10 mouse cellular contexts compared by ENCODE assay signal in the genomic region with DNA sequence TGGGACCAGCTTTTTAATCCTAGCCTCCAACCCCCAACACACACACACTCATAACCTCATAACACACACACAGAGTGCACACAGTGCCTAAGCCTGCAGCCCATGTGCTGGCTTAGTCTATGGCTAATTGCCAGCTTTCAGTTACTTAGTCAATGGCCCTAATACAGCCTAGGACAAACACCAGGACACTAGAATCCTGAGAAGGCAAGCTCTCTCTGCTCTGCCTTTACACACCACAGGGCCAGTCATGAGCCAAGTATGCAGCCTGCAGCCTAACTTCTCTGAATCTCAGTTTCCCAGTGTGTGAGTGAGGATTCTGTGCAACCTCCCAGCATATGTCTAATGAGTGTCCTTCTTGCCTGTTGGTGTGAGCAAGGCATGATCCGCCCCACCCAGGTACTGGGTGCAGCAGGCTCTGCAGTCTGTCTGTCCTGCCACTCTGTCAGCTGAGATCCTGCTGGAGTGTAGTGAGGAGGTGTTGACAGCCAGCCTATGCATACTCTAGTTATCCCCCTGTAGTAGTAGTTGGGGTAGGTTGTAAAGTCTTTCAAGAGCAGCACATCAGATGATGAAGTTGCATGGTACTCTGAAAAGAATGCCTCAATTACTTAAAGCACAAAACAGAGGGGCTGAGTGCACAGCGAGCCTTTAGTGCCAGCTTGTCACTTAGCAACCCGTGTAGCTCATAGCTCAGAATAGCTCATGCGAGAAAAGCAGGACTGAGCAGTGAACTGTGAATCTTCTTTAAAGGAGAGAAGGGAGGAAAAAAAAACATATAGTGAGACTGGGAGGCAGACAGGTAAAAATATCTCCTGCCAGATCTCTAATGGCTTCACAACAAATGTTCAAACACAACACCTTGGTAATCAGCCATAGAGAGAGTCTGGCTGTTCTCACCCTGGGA. TPM values are rescaled to one million over a fixed set of nuclear protein-coding genes. Genes with fewer than 3 reads are reported as not detected.
DNase-seq lines count a peak whose midpoint lies in the region; ATAC-seq and TF ChIP-seq lines count a peak whose summit lies in the region.
"Had no signal": no experiment of that assay in that cellular context is flagged by ENCODE, and none has a peak within 500 bp of the region (broad histone marks: within the 10 kb centered on the region; RNA-seq: fewer than 3 reads in every experiment).

No protein-coding gene starts in this region.

- no peaks in the 10 kb centered on the region for H3K27me3 ChIP-seq in forebrain, postnatal 0 days (ENCODE audit: insufficient read depth, low read length)
- H3K27me3 ChIP-seq in intestine, embryonic 16.5 days (replicated peaks; ENCODE audit: control insufficient read depth, insufficient read depth, low read length) = no peaks in the 10 kb centered on the region

- H3K9me3 ChIP-seq in forebrain, postnatal 0 days (ENCODE audit: low read length) = no peaks in the 10 kb centered on the region
- H3K9me3 ChIP-seq in intestine, embryonic 16.5 days (ENCODE audit: control insufficient read depth, low read length) = no peaks in the 10 kb centered on the region

- DNase-seq in layer of hippocampus, adult 11-12 months (ENCODE audit: low spot score) = peak; percentile 60
- no peak for DNase-seq in layer of hippocampus, postnatal 25 days (ENCODE audit: extremely low spot score in 1 of 2, low spot score in 1 of 2)
- DNase-seq in forebrain, postnatal 0 days = peak; percentile 79
- peak; percentile 58 for DNase-seq in kidney, postnatal 10 days
- DNase-seq in retina, embryonic 14.5 days (ENCODE audit: low spot score) = peak; percentile 71
- DNase-seq in thymus, adult 18-20 months = no peak
- DNase-seq in urinary bladder, postnatal 14 days (ENCODE audit: low spot score) = no peak

- peak; percentile 87 for ATAC-seq in forebrain, postnatal 0 days
- no peak for ATAC-seq in intestine, embryonic 16.5 days

- 9% methylated on average over 4 of the region's 4 CpGs for WGBS in forebrain, postnatal 0 days
- 56% methylated on average over 4 of the region's 4 CpGs for WGBS in intestine, embryonic 16.5 days

- no peaks in the 10 kb centered on the region for H3K36me3 ChIP-seq in forebrain, postnatal 0 days (ENCODE audit: insufficient read depth)
- no peaks in the 10 kb centered on the region for H3K36me3 ChIP-seq in intestine, embryonic 16.5 days (ENCODE audit: control insufficient read depth, insufficient read depth, low read length)

- H3K9ac ChIP-seq in forebrain, postnatal 0 days = 0 out of 2 replicates have a peak overlapping the region, but pooled peaks have one; percentile 2
- no peak overlapping the region for H3K9ac ChIP-seq in intestine, embryonic 16.5 days (ENCODE audit: low read depth, low read length)

- TF ChIP-seq CTCF in forebrain, postnatal 0 days (IDR thresholded peaks at IDR 0.05; ENCODE audit: low read depth) = no peak

- H3K4me3 ChIP-seq in forebrain, postnatal 0 days (ENCODE audit: low read depth, low read length) = no peak overlapping the region
- H3K4me3 ChIP-seq in intestine, embryonic 16.5 days (ENCODE audit: low read length) = no peak overlapping the region

- peak overlapping the region; percentile 8; the same call in 1 of the 2 replicates for H3K4me2 ChIP-seq in forebrain, postnatal 0 days (ENCODE audit: low read depth)
- no peak overlapping the region for H3K4me2 ChIP-seq in intestine, embryonic 16.5 days (ENCODE audit: low read depth, low read length)

- H3K4me1 ChIP-seq in forebrain, postnatal 0 days (ENCODE audit: insufficient read depth) = peaks cover 32% of the 10 kb centered on the region
- no peaks in the 10 kb centered on the region for H3K4me1 ChIP-seq in intestine, embryonic 16.5 days (ENCODE audit: control insufficient read depth, insufficient read depth, low read length)

- peak overlapping the region; percentile 82 for H3K27ac ChIP-seq in forebrain, postnatal 0 days (ENCODE audit: low read depth, low read length)
- H3K27ac ChIP-seq in intestine, embryonic 16.5 days (ENCODE audit: low read length) = no peak overlapping the region

RNA-seq across cellular contexts. Expression of a gene that starts 12.1 kb away (rescaled TPM):
- 100 to 1,000 TPM; 288 to 297 TPM for total RNA-seq in layer of hippocampus, postnatal 25 days (2021)
- 61.2 and 68.9 TPM in 2 replicates for total RNA-seq in forebrain, postnatal 0 days (2014; rRNA removed)
- 20.3 and 22.7 TPM in 2 replicates for polyA plus RNA-seq in forebrain, postnatal 0 days (2015; fragmentation: Nextera tagmentation; extraction: Ambion mirVana)
- 0.97 and 1.1 TPM in 2 replicates for polyA plus RNA-seq in intestine, embryonic 16.5 days (2015; fragmentation: Nextera tagmentation; extraction: Ambion mirVana)

RNA-seq across cellular contexts. Expression of a gene that starts 46.4 kb away (rescaled TPM):
- 10 to 100 TPM; 49.5 to 52.4 TPM for total RNA-seq in layer of hippocampus, postnatal 25 days (2021)
- total RNA-seq in forebrain, postnatal 0 days (2014; rRNA removed) = 10.7 and 15.4 TPM in 2 replicates
- 4.2 and 6.6 TPM in 2 replicates for polyA plus RNA-seq in forebrain, postnatal 0 days (2015; fragmentation: Nextera tagmentation; extraction: Ambion mirVana)
- polyA plus RNA-seq in intestine, embryonic 16.5 days (2015; fragmentation: Nextera tagmentation; extraction: Ambion mirVana) = 0.05 TPM in 1 of 2 replicates, not detected in the other

RNA-seq across cellular contexts. Expression of a gene that starts 49.2 kb away (rescaled TPM):
- not detected for total RNA-seq in layer of hippocampus, postnatal 25 days (2021)
- total RNA-seq in forebrain, postnatal 0 days (2014; rRNA removed) = 0.23 TPM in 1 of 2 replicates, not detected in the other
- not detected in 2 replicates for polyA plus RNA-seq in forebrain, postnatal 0 days (2015; fragmentation: Nextera tagmentation; extraction: Ambion mirVana)
- not detected in 2 replicates for polyA plus RNA-seq in intestine, embryonic 16.5 days (2015; fragmentation: Nextera tagmentation; extraction: Ambion mirVana)
- total RNA-seq: ES-E14 had no signal
- polyA plus RNA-seq: liver, embryonic 16.5 days had no signal

Comparison
In these comparisons a context has a peak if more than half of its experiments do, and no peak if none do; other contexts are left out.
1. DNase-seq: peak in layer of hippocampus, adult 11-12 months (single experiment), forebrain, postnatal 0 days (single experiment), kidney, postnatal 10 days (single experiment) and retina, embryonic 14.5 days (single experiment); none in layer of hippocampus, postnatal 25 days (0 of 2), thymus, adult 18-20 months (0 of 2) and urinary bladder, postnatal 14 days (single experiment).